Comparison of ENCODE assay signal across 14 mouse cellular contexts in the genomic region with DNA sequence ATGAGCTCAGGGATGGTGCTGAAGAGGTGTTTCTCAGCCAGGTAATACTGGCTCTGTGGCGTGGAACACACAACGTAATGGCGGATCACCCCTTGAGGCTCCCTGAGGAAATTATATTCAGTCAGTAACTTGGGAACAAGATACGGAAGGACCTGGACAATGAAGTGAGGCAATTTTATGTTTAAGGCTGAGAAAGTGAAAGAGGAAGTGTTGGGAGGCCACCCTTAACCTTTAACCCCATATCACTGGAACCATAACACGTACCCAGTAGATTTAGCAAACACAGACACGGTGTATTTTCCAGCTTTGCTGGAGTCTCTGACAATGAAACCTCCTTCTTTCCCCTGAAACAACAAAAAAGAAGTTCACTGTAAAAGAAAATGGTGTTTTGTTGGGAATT. TPM values are rescaled to one million over a fixed set of nuclear protein-coding genes. Genes with fewer than 3 reads are reported as not detected.
"Had no signal": no experiment of that assay in that cellular context is flagged by ENCODE, and none has a peak within 500 bp of the region (broad histone marks: within the 10 kb centered on the region; RNA-seq: fewer than 3 reads in every experiment).

No protein-coding gene starts in this region.

- DNase-seq: kidney, adult 8-10 months; kidney, postnatal 36 days; layer of hippocampus, adult 9-11 months; layer of hippocampus, postnatal 36 days; spleen, adult 18-20 months; thymus, adult 2 months; thymus, postnatal 25 days had no signal

- ATAC-seq: midbrain, embryonic 13.5 days had no signal

- H3K4me1 ChIP-seq: limb, embryonic 12.5 days; midbrain, embryonic 13.5 days; neural tube, embryonic 15.5 days had no signal

- H3K27ac ChIP-seq: kidney, postnatal 0 days; limb, embryonic 12.5 days; macrophage; midbrain, embryonic 13.5 days; neural tube, embryonic 15.5 days had no signal

- H3K4me3 ChIP-seq: limb, embryonic 12.5 days; midbrain, embryonic 13.5 days; myocyte; neural tube, embryonic 15.5 days had no signal

- H3K36me3 ChIP-seq: limb, embryonic 12.5 days; midbrain, embryonic 13.5 days; neural tube, embryonic 15.5 days had no signal

- H3K27me3 ChIP-seq: limb, embryonic 12.5 days; midbrain, embryonic 13.5 days; neural tube, embryonic 15.5 days had no signal

- H3K9me3 ChIP-seq: limb, embryonic 12.5 days; midbrain, embryonic 13.5 days; neural tube, embryonic 15.5 days had no signal

- H3K9ac ChIP-seq: limb, embryonic 12.5 days; midbrain, embryonic 13.5 days; neural tube, embryonic 15.5 days had no signal

- H3K4me2 ChIP-seq: limb, embryonic 12.5 days; liver, embryonic 11.5 days; midbrain, embryonic 13.5 days; neural tube, embryonic 15.5 days had no signal

RNA-seq across cellular contexts. Expression of gene Btk, which starts 28.9 kb away (rescaled TPM):
- polyA plus RNA-seq: myocyte had no signal
